Mouse (Mus musculus): ENCODE results near the gene Fgd3.

Gene Fgd3

DNA sequence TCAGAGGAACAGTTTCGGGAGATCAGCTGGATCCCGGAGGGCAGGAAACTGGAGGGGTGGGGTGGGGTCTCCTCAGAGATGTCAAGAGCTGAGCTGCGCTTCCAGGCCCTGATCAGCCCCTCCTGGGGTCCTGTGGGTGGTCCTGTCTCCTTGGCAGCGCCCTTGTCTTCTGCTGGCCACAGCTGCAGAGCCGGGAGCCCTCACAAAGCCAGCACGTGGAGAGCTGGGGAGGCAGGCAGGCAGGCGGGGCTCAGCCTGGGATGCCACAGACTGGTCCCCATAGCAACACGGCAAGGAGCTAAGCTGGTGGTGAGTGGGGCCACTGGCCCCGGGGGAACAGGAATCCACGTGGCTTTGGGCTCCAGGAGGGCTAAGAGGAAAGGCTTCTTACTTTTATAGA, at the start of gene Fgd3:
Gene Fgd3, minus strand, starts transcription at position 272 of the 400 bp plus-strand sequence.
- DNase-seq: peak; percentile 33 to 47

- no peak for DNase-seq
Measured at GRCm38 (mm10) chr13:49369404-49369803, 49.3 kb upstream of the Fgd3 start.

GRCm38 (mm10) chr13:49367657-49368440, 47.7 kb upstream of the Fgd3 start:
- no peak for DNase-seq

DNA sequence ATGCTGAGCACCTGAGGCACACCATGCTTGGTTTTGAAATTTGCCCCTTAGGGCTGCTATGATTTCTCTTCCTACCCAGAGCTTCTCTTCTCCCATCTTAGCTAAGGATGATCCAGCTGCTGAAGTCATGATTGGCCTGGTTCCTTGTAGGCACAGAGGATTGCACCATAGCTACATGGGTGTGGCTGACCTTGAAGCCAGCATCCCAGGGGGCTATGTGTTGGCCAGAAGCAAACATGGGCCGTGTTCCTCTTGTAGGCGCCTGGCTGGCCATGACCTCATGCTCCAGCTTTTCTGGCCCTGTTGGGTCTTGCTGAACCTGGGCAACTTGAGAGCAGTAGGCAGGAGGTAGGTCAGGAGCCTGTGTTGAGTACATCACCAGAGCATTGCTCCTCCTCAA, 44.6 kb upstream of the Fgd3 start:
- peak in 1 of 2 experiments; percentile 46 for DNase-seq

GRCm38 (mm10) chr13:49362804-49363203, 42.7 kb upstream of the Fgd3 start:
- DNase-seq: peak; percentile 23 to 77

- no peak for DNase-seq
Measured at GRCm38 (mm10) chr13:49362364-49362763, 42.3 kb upstream of the Fgd3 start.

DNA sequence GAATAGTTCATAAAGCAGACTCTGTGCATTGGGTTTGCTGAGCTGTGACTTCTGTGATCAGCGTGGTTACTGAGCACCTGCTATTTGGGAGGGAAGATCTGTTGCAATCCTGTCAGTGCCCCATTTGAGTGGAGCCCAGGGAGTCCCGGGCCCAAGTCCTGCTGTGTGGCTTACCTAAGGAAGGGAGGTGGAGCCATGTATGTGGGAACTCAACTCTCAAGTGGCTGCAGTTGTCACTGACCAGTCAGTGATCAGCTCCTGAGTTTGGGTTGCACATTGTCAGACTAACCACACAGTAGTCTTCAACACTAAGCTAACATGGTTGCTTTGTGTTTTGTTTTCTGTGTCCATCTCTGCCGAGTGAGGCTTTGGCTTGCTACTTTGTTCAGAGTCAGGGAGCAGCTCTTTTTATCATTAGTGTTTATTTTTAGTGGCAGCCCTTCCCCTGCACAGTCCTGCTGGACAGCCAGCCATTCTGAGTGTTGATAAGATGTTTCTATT, 40.8 kb upstream of the Fgd3 start:
- DNase-seq: peak in 1 of 2 experiments; percentile 46

GRCm38 (mm10) chr13:49358184-49358583, 38.1 kb upstream of the Fgd3 start:
- no peak for DNase-seq

- DNase-seq: no peak
Measured at GRCm38 (mm10) chr13:49357367-49358026, 37.4 kb upstream of the Fgd3 start.

- DNase-seq: peak in 1 of 2 experiments; percentile 24
Measured at GRCm38 (mm10) chr13:49356090-49356489, 36.0 kb upstream of the Fgd3 start.

DNA sequence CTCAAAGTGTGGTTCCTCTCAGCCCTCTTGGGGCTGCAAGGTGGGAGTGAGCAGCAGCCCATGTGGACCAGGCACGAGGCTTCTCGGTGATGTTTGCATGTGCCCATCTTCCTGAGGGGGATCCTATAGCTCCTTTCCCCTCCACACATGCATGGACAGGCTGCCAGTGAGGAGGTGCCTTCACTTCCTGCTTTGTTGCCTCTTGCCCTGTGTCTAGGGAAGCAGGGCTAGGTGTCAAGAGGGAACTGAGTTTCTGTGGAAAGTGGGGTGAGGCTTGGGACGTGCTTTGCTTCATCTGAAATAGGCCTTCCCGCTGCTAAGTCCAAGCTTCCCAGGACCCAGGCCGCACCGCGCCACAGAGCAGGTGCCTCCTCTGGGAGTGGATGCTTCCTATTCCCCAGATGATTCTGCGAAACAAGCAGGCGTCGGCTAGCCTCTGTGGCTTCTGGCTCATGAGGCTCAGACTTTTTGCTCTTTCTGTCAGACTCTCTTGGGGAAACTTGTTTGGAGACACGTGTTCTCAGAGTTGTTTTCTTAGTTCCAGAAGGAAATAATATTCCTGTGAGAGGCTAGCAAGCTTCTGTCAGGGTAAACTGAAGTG, 35.5 kb upstream of the Fgd3 start:
- peak in 1 of 2 experiments; percentile 23 for DNase-seq

- DNase-seq: no peak
Measured at GRCm38 (mm10) chr13:49353991-49354507, 33.9 kb upstream of the Fgd3 start.

DNA sequence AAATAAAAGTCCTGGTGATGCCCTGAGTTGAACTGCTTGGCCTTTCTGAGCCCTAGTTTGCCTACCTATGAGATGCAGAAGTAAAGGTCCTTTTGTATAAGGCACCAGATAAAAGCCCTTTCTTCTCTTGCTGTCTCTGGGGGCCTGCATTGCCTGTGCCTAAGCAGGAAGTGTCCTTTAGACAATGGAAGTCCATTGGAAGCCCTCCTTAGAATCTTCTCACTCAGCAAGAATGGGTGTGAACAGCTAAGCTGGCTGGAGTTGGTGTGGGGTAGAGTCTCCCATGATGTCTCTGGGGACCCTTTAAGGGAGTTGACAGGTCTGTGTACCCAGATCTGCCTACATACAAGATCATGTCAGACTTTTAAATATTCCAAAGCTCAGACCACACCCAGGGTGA, 33.3 kb upstream of the Fgd3 start:
- DNase-seq: no peak

DNA sequence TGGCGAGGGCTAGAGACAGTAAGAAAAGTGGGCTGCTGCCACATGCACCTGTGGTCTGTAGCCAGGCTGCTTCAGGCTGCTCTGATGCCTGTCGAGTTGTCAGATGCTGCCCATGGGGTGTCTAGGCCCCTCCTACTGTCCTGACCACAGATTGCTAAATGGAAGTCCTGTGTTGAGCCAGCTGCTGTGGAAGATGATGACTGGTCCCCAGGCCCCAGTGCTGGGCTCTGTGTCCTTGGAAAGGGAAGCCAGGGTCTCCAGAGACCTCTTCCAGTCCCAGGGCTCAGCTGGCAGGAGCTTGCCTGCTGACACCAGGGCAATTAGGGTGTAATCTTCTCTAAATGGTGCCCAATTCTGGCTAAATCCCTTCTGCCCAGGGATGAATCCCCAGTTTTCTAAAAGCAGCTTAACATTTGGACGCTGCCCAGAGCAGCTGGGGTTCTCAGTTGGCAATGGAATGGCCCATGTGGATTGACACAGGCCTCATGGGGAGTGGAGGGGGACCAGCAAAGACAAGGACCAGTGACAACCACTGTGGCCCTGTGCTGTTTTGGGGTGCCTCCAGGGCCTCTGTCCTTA, 32.6 kb upstream of the Fgd3 start:
- no peak for DNase-seq

DNA sequence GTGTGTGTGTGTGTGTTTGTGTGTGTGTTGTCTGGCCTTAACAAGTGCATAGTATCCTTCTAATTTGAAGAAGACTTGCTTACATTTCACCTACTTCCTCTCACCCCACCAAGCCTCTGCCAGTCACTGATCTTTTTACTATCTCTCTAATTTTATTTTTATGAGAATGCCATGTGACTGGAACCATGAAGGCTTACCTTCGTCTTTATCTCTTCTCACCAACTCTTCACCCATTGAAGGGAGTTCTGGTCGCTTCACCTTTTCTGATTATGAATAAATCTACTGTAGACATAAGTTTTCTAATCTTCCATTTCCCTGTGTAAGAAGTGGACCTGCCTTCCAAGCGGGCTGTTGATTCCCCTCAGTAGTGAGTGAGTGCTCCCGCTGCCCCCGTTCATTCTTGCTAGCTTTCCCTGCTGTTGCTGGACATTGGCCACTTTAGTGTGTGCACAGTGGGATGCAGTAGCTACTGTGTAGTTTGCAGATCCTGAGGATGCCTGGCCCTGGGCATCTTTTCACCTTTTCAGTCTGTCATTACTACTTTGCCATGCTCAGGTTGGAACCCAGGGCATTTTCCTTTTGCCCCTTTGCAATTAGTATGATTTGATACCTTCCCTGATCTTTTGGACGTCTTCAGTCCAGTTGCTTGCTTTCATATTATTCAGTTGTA, 29.9 kb upstream of the Fgd3 start:
- no peak for DNase-seq

DNA sequence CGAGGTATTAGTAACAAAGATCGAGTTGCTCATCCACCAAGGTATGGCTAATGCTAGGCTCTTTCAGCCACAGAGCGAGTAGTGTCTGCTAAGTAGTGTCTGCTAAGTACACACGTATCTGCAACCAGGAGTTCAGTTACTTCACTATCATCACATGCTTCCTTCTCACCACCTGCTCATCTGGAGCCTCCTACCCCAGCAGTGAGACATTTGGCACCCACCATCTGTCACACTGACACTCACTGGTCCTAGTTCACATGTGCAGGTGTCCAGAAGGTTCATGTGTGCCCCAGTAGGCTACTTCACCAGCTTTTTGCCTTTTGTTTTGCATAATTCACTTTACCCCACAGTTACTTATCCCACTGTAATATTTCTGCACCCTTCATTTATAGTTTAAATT, 29.2 kb upstream of the Fgd3 start:
- DNase-seq: no peak

DNA sequence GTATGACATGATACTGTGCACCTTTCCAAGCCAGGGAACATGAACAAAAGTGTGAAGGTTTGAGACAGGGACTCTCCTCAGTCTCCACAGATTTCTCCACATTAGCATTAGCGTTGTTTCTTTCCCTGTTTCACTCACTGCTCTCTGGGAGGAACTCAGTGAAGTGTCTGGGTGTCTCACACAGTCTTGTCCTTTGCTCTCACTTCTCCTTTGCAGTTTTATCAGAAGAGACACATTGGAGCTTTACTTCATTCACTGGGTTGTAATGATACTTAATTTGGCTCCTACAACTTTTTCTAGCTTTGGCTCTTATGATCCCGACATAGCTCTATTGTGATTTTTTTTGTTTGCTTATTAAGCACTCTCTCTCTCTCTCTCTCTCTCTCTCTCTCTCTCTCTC, 28.4 kb upstream of the Fgd3 start:
- DNase-seq: no peak

- DNase-seq: peak; percentile 72 to 78
Measured at GRCm38 (mm10) chr13:49345476-49345875, 25.4 kb upstream of the Fgd3 start.

GRCm38 (mm10) chr13:49344567-49344966, 24.5 kb upstream of the Fgd3 start:
- DNase-seq: no peak

- no peak for DNase-seq
Measured at GRCm38 (mm10) chr13:49342723-49343100, 22.6 kb upstream of the Fgd3 start.

DNA sequence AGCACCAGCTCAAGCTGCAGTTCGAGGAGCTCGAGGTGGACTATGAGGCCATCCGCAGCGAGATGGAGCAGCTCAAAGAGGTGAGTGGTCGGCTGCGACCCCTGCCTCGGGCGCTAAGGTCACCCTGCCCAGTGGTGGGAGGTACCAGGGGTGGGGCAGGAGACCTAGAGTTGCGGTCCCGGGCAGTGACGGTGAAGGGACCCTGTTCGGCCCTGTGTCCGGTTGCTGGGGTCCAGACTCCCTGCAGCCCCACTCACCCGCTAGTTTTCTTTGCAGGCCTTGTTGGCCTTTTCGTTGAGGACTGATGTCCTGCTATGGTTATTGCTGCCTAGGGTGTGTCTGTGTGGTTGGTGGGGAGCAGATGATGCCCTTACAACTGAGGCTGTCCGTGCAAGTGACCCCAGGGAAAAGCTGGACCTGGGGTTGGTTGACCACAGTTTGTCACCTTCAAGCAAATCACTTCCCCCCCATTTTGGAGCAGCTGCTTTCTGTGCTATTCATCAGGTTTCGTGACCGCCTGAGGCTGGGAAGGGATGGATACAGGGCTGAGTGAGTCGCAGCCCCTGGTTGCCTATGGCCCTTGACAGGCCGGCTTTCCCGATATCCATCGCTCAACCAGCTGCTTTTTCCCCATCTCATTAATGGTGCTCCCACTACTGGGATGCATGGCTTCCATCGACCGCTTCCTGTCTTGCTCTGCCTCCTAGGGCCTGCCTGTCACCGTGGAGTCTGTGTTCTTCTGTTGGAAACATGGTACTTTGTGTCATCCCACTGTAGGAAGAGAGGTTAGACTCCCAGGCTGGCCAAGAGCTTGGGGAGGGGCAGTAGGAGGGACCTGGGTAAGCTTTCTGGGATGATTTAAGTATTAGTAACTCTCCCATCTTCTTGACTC, 22.0 kb upstream of the Fgd3 start:
- DNase-seq: no peak
